Mouse (Mus musculus) ES-Bruce4 (cell line): ENCODE results near the gene Zfp941.

Experiments
- CTCF ChIP-seq: IDR thresholded peaks from one replicate; pipeline ENCODE4 v1.8.1; 2011; ENCODE audit warnings: low read depth, low read length
- EP300 ChIP-seq: IDR thresholded peaks from 2 replicates; pipeline ENCODE4 v1.6.1; 2011; ENCODE audit warnings: low read depth, low read length; ENCODE audit not compliant: insufficient read depth
- POLR2A ChIP-seq: IDR thresholded peaks from one replicate; pipeline ENCODE4 v1.8.1; 2011; ENCODE audit warnings: low read length; ENCODE audit not compliant: insufficient read depth

DNA sequence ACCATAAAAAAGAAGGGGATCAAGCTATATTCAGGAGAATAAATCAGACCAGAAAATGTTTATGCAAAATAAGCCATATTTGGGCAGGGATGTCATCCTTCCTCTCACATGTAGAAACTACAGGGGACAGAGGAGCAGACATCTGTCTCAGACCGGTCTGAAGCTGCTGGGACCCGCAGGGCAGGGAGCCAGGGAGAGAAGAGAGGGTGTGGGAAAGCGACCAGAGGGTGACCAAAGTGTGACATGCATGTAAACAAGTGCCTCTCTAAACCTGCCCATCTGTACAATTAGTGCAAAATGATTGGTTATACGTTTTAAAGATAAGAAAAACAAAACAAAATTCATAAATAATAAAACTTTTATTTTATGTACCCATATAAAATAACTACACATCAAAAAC, 1.8 kb downstream of the Zfp941 start:
- TF ChIP-seq CTCF = no peak
- TF ChIP-seq EP300 = no peak
- no peak for TF ChIP-seq POLR2A
